Mouse (Mus musculus): Measurements from ENCODE around the gene Gm13278. TPM values are rescaled to one million over a fixed set of nuclear protein-coding genes. Genes with fewer than 3 reads are reported as not detected.
"Not testable (repeated sequence)": the region's sequence is repeated elsewhere in the genome, so short reads cannot be mapped to it uniquely, and the experiment has no call there.

Gm13278 gene
- polyA plus RNA-seq, 1 experiment from 2014 or later: not detected

GRCm38 (mm10) chr4:88763384-88764018 is 27.8 kb upstream of the Gm13278 start:
- H3K36me3 ChIP-seq; H3K9me3 ChIP-seq (replicated peaks); ATAC-seq (ENCODE audit: low FRiP score); H3K27me3 ChIP-seq; H3K4me1 ChIP-seq; H3K27ac ChIP-seq; H3K9ac ChIP-seq: not testable (repeated sequence)
- Histone ChIP-seq H3K4me3 (peak overlapping the region; percentile 30), H3K4me2 (replicated peaks) (peak overlapping the region; percentile 56)
- 3% methylated on average over 32 of the region's 42 CpGs for WGBS

GRCm38 (mm10) chr4:88773534-88773933 is 17.8 kb upstream of the Gm13278 start, which contains the start of gene Gm13290:
Gene Gm13290 (plus strand): TSS chr4:88773834.
- H3K4me1 ChIP-seq; H3K9me3 ChIP-seq (replicated peaks); ATAC-seq (ENCODE audit: low FRiP score); H3K4me3 ChIP-seq; H3K4me2 ChIP-seq (replicated peaks); H3K36me3 ChIP-seq; H3K9ac ChIP-seq; H3K27me3 ChIP-seq; H3K27ac ChIP-seq: not testable (repeated sequence)
- no CpG with 5 or more reads among the region's 32 CpGs for WGBS

GRCm38 (mm10) chr4:88776622-88777021 is 14.7 kb upstream of the Gm13278 start, which contains the start of gene Gm13289:
Gene Gm13289 (plus strand): TSS chr4:88776922.
- H3K4me3 ChIP-seq; H3K36me3 ChIP-seq; ATAC-seq (ENCODE audit: low FRiP score); H3K4me1 ChIP-seq; H3K9me3 ChIP-seq (replicated peaks); H3K4me2 ChIP-seq (replicated peaks); H3K27ac ChIP-seq; H3K9ac ChIP-seq; H3K27me3 ChIP-seq: not testable (repeated sequence)
- no CpG with 5 or more reads among the region's 29 CpGs for WGBS

- H3K4me1 ChIP-seq; H3K4me2 ChIP-seq (replicated peaks); H3K27ac ChIP-seq; H3K27me3 ChIP-seq; H3K9ac ChIP-seq; H3K36me3 ChIP-seq; ATAC-seq (ENCODE audit: low FRiP score); H3K9me3 ChIP-seq (replicated peaks); H3K4me3 ChIP-seq: not testable (repeated sequence)
- no CpG with 5 or more reads among the region's 29 CpGs for WGBS
Measured at GRCm38 (mm10) chr4:88779550-88779949, 11.8 kb upstream of the Gm13278 start, which contains the start of gene Gm13272. Gene Gm13272 (plus strand): TSS chr4:88779850.

- not testable (repeated sequence) for H3K27ac ChIP-seq; H3K4me1 ChIP-seq; H3K9me3 ChIP-seq (replicated peaks); H3K27me3 ChIP-seq; H3K9ac ChIP-seq; ATAC-seq (ENCODE audit: low FRiP score); H3K4me2 ChIP-seq (replicated peaks); H3K4me3 ChIP-seq; H3K36me3 ChIP-seq
- 57% methylated on average over 14 of the region's 18 CpGs for WGBS
Measured at GRCm38 (mm10) chr4:88780320-88780719, 11.0 kb upstream of the Gm13278 start.

- not testable (repeated sequence) for H3K4me3 ChIP-seq
Measured at GRCm38 (mm10) chr4:88781831-88782230, 9.5 kb upstream of the Gm13278 start, which contains the start of gene Ifnz. Gene Ifnz (plus strand): TSS chr4:88782131.

GRCm38 (mm10) chr4:88782335-88782734 is 9.0 kb upstream of the Gm13278 start:
- WGBS: 0% methylated on average over 1 of the region's 31 CpGs
- not testable (repeated sequence) for ATAC-seq (ENCODE audit: low FRiP score); H3K36me3 ChIP-seq; H3K27ac ChIP-seq; H3K27me3 ChIP-seq; H3K9ac ChIP-seq; H3K9me3 ChIP-seq (replicated peaks); H3K4me3 ChIP-seq; H3K4me1 ChIP-seq
- H3K4me2 ChIP-seq (replicated peaks): peak overlapping the region; percentile 41

More at GRCm38 (mm10) chr4:88781831-88782230, 9.5 kb upstream of the Gm13278 start, which contains the start of gene Ifnz:
- H3K4me2 ChIP-seq (replicated peaks): peak within 1 kb of the TSS; percentile 41
- not testable (repeated sequence) for H3K27ac ChIP-seq; H3K36me3 ChIP-seq; H3K9ac ChIP-seq; H3K9me3 ChIP-seq (replicated peaks); ATAC-seq (ENCODE audit: low FRiP score); H3K27me3 ChIP-seq; H3K4me1 ChIP-seq
- 12% methylated on average over 5 of the region's 7 CpGs for WGBS

- H3K36me3 ChIP-seq; H3K4me3 ChIP-seq; ATAC-seq (ENCODE audit: low FRiP score); H3K4me2 ChIP-seq (replicated peaks); H3K9me3 ChIP-seq (replicated peaks); H3K27me3 ChIP-seq; H3K27ac ChIP-seq; H3K9ac ChIP-seq; H3K4me1 ChIP-seq: not testable (repeated sequence)
- WGBS: no CpG with 5 or more reads among the region's 27 CpGs
Measured at GRCm38 (mm10) chr4:88785409-88785808, 5.9 kb upstream of the Gm13278 start, which contains the start of gene Gm13276. Gene Gm13276 (plus strand): TSS chr4:88785709.

- 0% methylated on average over 4 of the region's 28 CpGs for WGBS
- H3K4me2 ChIP-seq (replicated peaks): not testable (repeated sequence)
Measured at GRCm38 (mm10) chr4:88788402-88788801, 2.9 kb upstream of the Gm13278 start, which contains the start of gene Gm13277. Gene Gm13277 (plus strand): TSS chr4:88788632.

GRCm38 (mm10) chr4:88793936-88794675 is 2.8 kb downstream of the Gm13278 start, which contains the start of gene Gm13275:
Gene Gm13275 (plus strand): TSS chr4:88794487.
- WGBS: 0% methylated on average over 8 of the region's 52 CpGs
- not testable (repeated sequence) for ATAC-seq (ENCODE audit: low FRiP score)

More at GRCm38 (mm10) chr4:88788402-88788801, 2.9 kb upstream of the Gm13278 start, which contains the start of gene Gm13277:
- H3K4me1 ChIP-seq; H3K9me3 ChIP-seq (replicated peaks); H3K27me3 ChIP-seq; H3K36me3 ChIP-seq; ATAC-seq (ENCODE audit: low FRiP score); H3K4me3 ChIP-seq; H3K27ac ChIP-seq; H3K9ac ChIP-seq: not testable (repeated sequence)

GRCm38 (mm10) chr4:88797097-88797496 is 5.7 kb downstream of the Gm13278 start, which contains the start of gene Gm13279:
Gene Gm13279 (plus strand): TSS chr4:88797397.
- H3K27me3 ChIP-seq; H3K27ac ChIP-seq; H3K4me2 ChIP-seq (replicated peaks); H3K4me1 ChIP-seq; ATAC-seq (ENCODE audit: low FRiP score); H3K36me3 ChIP-seq; H3K9ac ChIP-seq; H3K9me3 ChIP-seq (replicated peaks); H3K4me3 ChIP-seq: not testable (repeated sequence)
- no CpG with 5 or more reads among the region's 28 CpGs for WGBS

More at GRCm38 (mm10) chr4:88793936-88794675, 2.8 kb downstream of the Gm13278 start, which contains the start of gene Gm13275:
- not testable (repeated sequence) for H3K27me3 ChIP-seq; H3K27ac ChIP-seq; H3K36me3 ChIP-seq; H3K9ac ChIP-seq; H3K4me2 ChIP-seq (replicated peaks); H3K4me3 ChIP-seq; H3K9me3 ChIP-seq (replicated peaks); H3K4me1 ChIP-seq

GRCm38 (mm10) chr4:88799365-88799764 is 8.0 kb downstream of the Gm13278 start, which contains the start of gene Gm13285:
Gene Gm13285 (plus strand): TSS chr4:88799665.
- H3K4me3 ChIP-seq; H3K36me3 ChIP-seq; H3K9ac ChIP-seq; H3K9me3 ChIP-seq (replicated peaks); H3K4me2 ChIP-seq (replicated peaks); H3K4me1 ChIP-seq; H3K27me3 ChIP-seq; H3K27ac ChIP-seq; ATAC-seq (ENCODE audit: low FRiP score): not testable (repeated sequence)
- 13% methylated on average over 5 of the region's 7 CpGs for WGBS
